In the genomic region with DNA sequence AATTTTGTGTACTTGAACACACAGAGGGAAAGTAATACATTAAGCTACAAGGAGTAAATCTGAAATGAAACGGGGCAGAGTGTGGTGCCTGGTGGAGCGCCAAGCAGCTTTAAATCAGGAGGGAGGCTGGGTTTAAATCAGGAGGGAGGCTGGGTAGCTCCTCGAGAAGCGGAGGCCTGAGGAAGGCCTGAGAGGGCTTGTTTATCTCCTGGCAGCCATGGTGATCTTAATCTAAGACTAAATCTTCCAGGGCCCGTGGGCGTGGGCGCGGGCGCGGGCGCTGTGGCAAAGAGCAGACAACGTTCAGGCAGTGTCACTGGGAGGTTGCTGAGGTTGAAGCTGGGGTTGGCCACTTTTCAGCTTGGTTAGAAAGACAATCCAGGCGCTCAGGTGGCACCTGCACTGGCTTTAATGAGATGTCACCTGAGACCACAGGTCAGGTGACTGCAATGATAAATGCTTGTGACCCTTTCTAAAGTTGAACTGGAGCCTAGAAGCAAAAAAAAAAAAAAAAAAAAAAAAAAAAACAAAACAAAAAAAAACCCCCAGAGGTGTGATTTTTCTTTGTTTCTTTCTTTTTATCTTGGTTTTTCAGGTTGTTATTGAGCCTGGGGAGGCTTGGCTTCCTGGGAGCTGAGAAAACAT, we compare ENCODE assay signal across 12 mouse cellular contexts. TPM values are rescaled to one million over a fixed set of nuclear protein-coding genes. Genes with fewer than 3 reads are reported as not detected.
DNase-seq lines count a peak whose midpoint lies in the region; ATAC-seq and TF ChIP-seq lines count a peak whose summit lies in the region.
"Had no signal": no experiment of that assay in that cellular context is flagged by ENCODE, and none has a peak within 500 bp of the region (broad histone marks: within the 10 kb centered on the region; RNA-seq: fewer than 3 reads in every experiment).

No protein-coding gene starts in this region.

- H3K27ac ChIP-seq in hindbrain, embryonic 10.5 days = peak overlapping the region; percentile 71
- H3K27ac ChIP-seq in hindbrain, embryonic 12.5 days = no peak overlapping the region
- H3K27ac ChIP-seq in midbrain, embryonic 13.5 days = peak overlapping the region; percentile 9; the same call in 1 of the 2 replicates

- no peaks in the 10 kb centered on the region for H3K9me3 ChIP-seq in hindbrain, embryonic 10.5 days
- no peaks in the 10 kb centered on the region for H3K9me3 ChIP-seq in hindbrain, embryonic 12.5 days (replicated peaks)
- H3K9me3 ChIP-seq in midbrain, embryonic 13.5 days = no peaks in the 10 kb centered on the region

- WGBS in hindbrain, embryonic 10.5 days = 58% methylated on average over 13 of the region's 13 CpGs
- 55% methylated on average over 13 of the region's 13 CpGs for WGBS in hindbrain, embryonic 12.5 days
- 44% methylated on average over 13 of the region's 13 CpGs for WGBS in midbrain, embryonic 13.5 days

- H3K27me3 ChIP-seq in hindbrain, embryonic 10.5 days (ENCODE audit: insufficient read depth, poor library complexity, severe bottlenecking) = no peaks in the 10 kb centered on the region
- H3K27me3 ChIP-seq in hindbrain, embryonic 12.5 days = no peaks in the 10 kb centered on the region
- H3K27me3 ChIP-seq in midbrain, embryonic 13.5 days = no peaks in the 10 kb centered on the region
- H3K27me3 ChIP-seq: Patski had no signal

- TF ChIP-seq CTCF in brain, embryonic 14.5 days (IDR thresholded peaks at IDR 0.05; ENCODE audit: borderline replicate concordance, extremely low read depth, insufficient read depth, insufficient read length) = no peak

- TF ChIP-seq POLR2A in brain, embryonic 14.5 days (IDR thresholded peaks at IDR 0.05; ENCODE audit: borderline replicate concordance, extremely low read depth, insufficient read depth, insufficient read length, poor library complexity, severe bottlenecking) = no peak

- H3K4me2 ChIP-seq in hindbrain, embryonic 12.5 days (replicated peaks) = no peak overlapping the region
- H3K4me2 ChIP-seq in midbrain, embryonic 13.5 days (replicated peaks) = no peak overlapping the region

- no peak for ATAC-seq in hindbrain, embryonic 12.5 days (ENCODE audit: low FRiP score)
- ATAC-seq in CD4-positive, CD25-positive, alpha-beta regulatory T cell, adult 4 months = peak; percentile 91
- ATAC-seq in midbrain, embryonic 13.5 days = no peak

- H3K4me1 ChIP-seq in hindbrain, embryonic 10.5 days (replicated peaks) = peaks cover 23% of the 10 kb centered on the region
- H3K4me1 ChIP-seq in hindbrain, embryonic 12.5 days = peaks cover 14% of the 10 kb centered on the region
- peaks cover 21% of the 10 kb centered on the region for H3K4me1 ChIP-seq in midbrain, embryonic 13.5 days (replicated peaks)

- H3K9ac ChIP-seq in hindbrain, embryonic 12.5 days = no peak overlapping the region
- 0 out of 2 replicates have a peak overlapping the region, but pooled peaks have one; percentile 25 for H3K9ac ChIP-seq in midbrain, embryonic 13.5 days (replicated peaks)

- H3K36me3 ChIP-seq in hindbrain, embryonic 10.5 days = no peaks in the 10 kb centered on the region
- no peaks in the 10 kb centered on the region for H3K36me3 ChIP-seq in hindbrain, embryonic 12.5 days
- H3K36me3 ChIP-seq in midbrain, embryonic 13.5 days = no peaks in the 10 kb centered on the region

- no peak for DNase-seq in hindbrain, embryonic 10.5 days (ENCODE audit: low spot score)
- peak; percentile 42 for DNase-seq in brain, embryonic 14.5 days (ENCODE audit: low read depth)
- DNase-seq in spleen, postnatal 14 days (ENCODE audit: low spot score in 2 of 2) = no peak
- no peak for DNase-seq in gastrocnemius, postnatal 10 days
- DNase-seq in lung, postnatal 10 days = no peak
- DNase-seq: cerebellum, postnatal 14 days; kidney, adult 9 months; liver had no signal

- no peak overlapping the region for H3K4me3 ChIP-seq in hindbrain, embryonic 10.5 days
- H3K4me3 ChIP-seq in hindbrain, embryonic 12.5 days = no peak overlapping the region
- H3K4me3 ChIP-seq in midbrain, embryonic 13.5 days (replicated peaks) = no peak overlapping the region

RNA-seq across cellular contexts. Expression of a gene that starts 22.2 kb away (rescaled TPM):
- polyA plus RNA-seq in hindbrain, embryonic 10.5 days (2016; fragmentation: Nextera tagmentation; extraction: Ambion mirVana) = 6.5 and 8.4 TPM in 2 replicates
- polyA plus RNA-seq in hindbrain, embryonic 12.5 days (2016; fragmentation: Nextera tagmentation; extraction: Ambion mirVana) = 15.6 and 16.4 TPM in 2 replicates
- 1 to 10 TPM; 2.2 to 5.8 TPM for polyA plus RNA-seq in CD4-positive, CD25-positive, alpha-beta regulatory T cell, adult 4 months (2017; shearing (Covaris generic))
- 22.8 and 30.7 TPM in 2 replicates for polyA plus RNA-seq in brain, embryonic 14.5 days (2012; rRNA removed)
- polyA plus RNA-seq in midbrain, embryonic 13.5 days (2015; fragmentation: Nextera tagmentation; extraction: Ambion mirVana) = 12.5 and 13.4 TPM in 2 replicates
- total RNA-seq in gastrocnemius, postnatal 10 days (2021) = 1 to 10 TPM; 2.0 to 2.2 TPM

RNA-seq across cellular contexts. Expression of a gene that starts 38.8 kb away (rescaled TPM):
- 2.1 and 2.3 TPM in 2 replicates for polyA plus RNA-seq in hindbrain, embryonic 10.5 days (2016; fragmentation: Nextera tagmentation; extraction: Ambion mirVana)
- 4.4 and 4.5 TPM in 2 replicates for polyA plus RNA-seq in hindbrain, embryonic 12.5 days (2016; fragmentation: Nextera tagmentation; extraction: Ambion mirVana)
- 1 to 10 TPM in 1 of 2 experiments, under 1 TPM in 1; 0.54 to 1.2 TPM for polyA plus RNA-seq in CD4-positive, CD25-positive, alpha-beta regulatory T cell, adult 4 months (2017; shearing (Covaris generic))
- 2.3 and 2.7 TPM in 2 replicates for polyA plus RNA-seq in brain, embryonic 14.5 days (2012; rRNA removed)
- polyA plus RNA-seq in midbrain, embryonic 13.5 days (2015; fragmentation: Nextera tagmentation; extraction: Ambion mirVana) = 1.5 TPM in 2 replicates
- 1 to 10 TPM in 1 of 2 experiments, under 1 TPM in 1; 0.96 to 1.5 TPM for total RNA-seq in gastrocnemius, postnatal 10 days (2021)
